Mouse (Mus musculus) midbrain, postnatal 0 days (tissue): Measurements from ENCODE around the gene Psrc1. TPM values are rescaled to one million over a fixed set of nuclear protein-coding genes. Genes with fewer than 3 reads are reported as not detected.

ENCODE experiments used
- ATAC-seq: fragments of 200-750 bp; cut with Nextera tagmentation; 2 replicates; pipeline ENCODE4 v1.8.0; 2017; ENCODE audit warnings: moderate number of reproducible peaks, mild to moderate bottlenecking, moderate TSS enrichment, moderate library complexity; ENCODE audit not compliant: low FRiP score
- DNase-seq: peaks from one replicate; pipeline ENCODE4 v3.0.0-alpha.2; 2015; ENCODE audit warnings: low spot score
- H3K27ac ChIP-seq: fragments of 300-500 bp; sonication (generic); 2 replicates; pipeline ENCODE4 v1.5.1; 2014; ENCODE audit warnings: low read depth, mild to moderate bottlenecking, low read length, mixed read lengths
- H3K27me3 ChIP-seq: fragments of 300-500 bp; sonication (generic); 2 replicates; pipeline ENCODE4 v1.6.1; 2014; ENCODE audit warnings: low read length, control low read depth, mixed read lengths; ENCODE audit not compliant: insufficient read depth
- H3K36me3 ChIP-seq: fragments of 300-500 bp; sonication (generic); 2 replicates; pipeline ENCODE4 v1.6.1; 2014; ENCODE audit warnings: low read length, control low read depth, mixed read lengths; ENCODE audit not compliant: insufficient read depth
- H3K4me1 ChIP-seq: fragments of 300-500 bp; sonication (generic); 2 replicates; pipeline ENCODE4 v1.6.1; 2014; ENCODE audit warnings: mild to moderate bottlenecking, control low read depth, antibody characterized with exemption, low read length, mixed read lengths; ENCODE audit not compliant: insufficient read depth
- H3K4me2 ChIP-seq: fragments of 300-500 bp; sonication (generic); 2 replicates; pipeline ENCODE4 v1.6.1; 2014; ENCODE audit warnings: low read depth, mild to moderate bottlenecking, low read length, mixed read lengths; ENCODE audit not compliant: poor library complexity, severe bottlenecking
- H3K4me3 ChIP-seq: fragments of 300-500 bp; sonication (generic); 2 replicates; pipeline ENCODE4 v1.5.1; 2014; ENCODE audit warnings: low read depth, mild to moderate bottlenecking, low read length, moderate library complexity
- H3K9ac ChIP-seq: fragments of 300-500 bp; sonication (generic); replicated peaks from 2 replicates; pipeline ENCODE4 v1.6.1; 2014; ENCODE audit warnings: mild to moderate bottlenecking, low read length, moderate library complexity, mixed read lengths; ENCODE audit not compliant: poor library complexity, severe bottlenecking
- H3K9me3 ChIP-seq: fragments of 300-500 bp; sonication (generic); 2 replicates; pipeline ENCODE4 v1.6.1; 2016; ENCODE audit warnings: low read length, control low read depth
- CTCF ChIP-seq: IDR thresholded peaks from 2 replicates; pipeline ENCODE4 v1.5.1; 2016; ENCODE audit warnings: antibody characterized with exemption, mild to moderate bottlenecking
- WGBS: fragments of 180-500 bp; shearing (Covaris S2); extraction: QIAGEN DNeasy Blood & Tissue Kit; methylation state at CpG from one replicate; pipeline ENCODE4 v1.1.7; 2014; 5-methylcytosine and 5-hydroxymethylcytosine counted together
- polyA plus RNA-seq: library from polyadenylated mRNA; unstranded; fragments of >200 nt; fragmentation: Nextera tagmentation; extraction: Ambion mirVana; gene quantifications from 2 replicates; pipeline ENCODE4 v1.2.1, GENCODE M21; 2015
- total RNA-seq: library from RNA; depleted of rRNA; stranded (reverse); fragments of >200 nt; gene quantifications from 2 replicates; pipeline ENCODE4 v1.2.3, GENCODE M21; 2014

Psrc1 gene
- total and polyA plus RNA-seq, 2 experiments from 2014 or later, result 3.2 to 5.6 TPM

- Histone ChIP-seq H3K4me2 (no peak overlapping the region), H3K27me3 (no peaks in the 10 kb centered on the region), H3K9ac (no peak overlapping the region), H3K4me3 (no peak overlapping the region), H3K9me3 (no peaks in the 10 kb centered on the region), H3K27ac (no peak overlapping the region), H3K36me3 (no peaks in the 10 kb centered on the region), H3K4me1 (no peaks in the 10 kb centered on the region)
- ATAC-seq, result no peak
- DNase-seq, result no peak
- 77% methylated on average over 6 of the region's 6 CpGs for WGBS
- peak; percentile 63 for TF ChIP-seq CTCF
These were observed 2.9 kb upstream of the Psrc1 start for GRCm38 (mm10) chr3:108380695-108381094.

- DNase-seq (no peak), ATAC-seq (no peak)
- Histone ChIP-seq H3K9ac (no peak overlapping the region), H3K4me1 (no peaks in the 10 kb centered on the region), H3K27ac (no peak overlapping the region), H3K4me3 (no peak overlapping the region), H3K36me3 (no peaks in the 10 kb centered on the region), H3K9me3 (no peaks in the 10 kb centered on the region), H3K4me2 (no peak overlapping the region), H3K27me3 (no peaks in the 10 kb centered on the region)
- TF ChIP-seq CTCF, result no peak
- WGBS, result 79% methylated on average over 14 of the region's 14 CpGs
These were observed 1.4 kb upstream of the Psrc1 start for GRCm38 (mm10) chr3:108381945-108382875.

GRCm38 (mm10) chr3:108384425-108384824 lies 786 bp downstream of the Psrc1 start:
- Histone ChIP-seq H3K27me3 (no peaks in the 10 kb centered on the region), H3K9ac (no peak overlapping the region), H3K36me3 (no peaks in the 10 kb centered on the region), H3K4me3 (no peak overlapping the region), H3K4me2 (peak overlapping the region; percentile 75), H3K9me3 (no peaks in the 10 kb centered on the region), H3K4me1 (no peaks in the 10 kb centered on the region), H3K27ac (no peak overlapping the region)
- WGBS, result 40% methylated on average over 2 of the region's 2 CpGs
- DNase-seq (no peak), ATAC-seq (no peak)
- no peak for TF ChIP-seq CTCF

- Histone ChIP-seq H3K27ac (no peak overlapping the region), H3K4me2 (no peak overlapping the region), H3K9me3 (no peaks in the 10 kb centered on the region), H3K36me3 (no peaks in the 10 kb centered on the region), H3K9ac (no peak overlapping the region), H3K27me3 (no peaks in the 10 kb centered on the region), H3K4me1 (no peaks in the 10 kb centered on the region), H3K4me3 (no peak overlapping the region)
- ATAC-seq, result no peak
- WGBS, result 96% methylated on average over 10 of the region's 10 CpGs
- DNase-seq, result no peak
- no peak for TF ChIP-seq CTCF
These were observed 2.5 kb downstream of the Psrc1 start for GRCm38 (mm10) chr3:108386186-108386585.

GRCm38 (mm10) chr3:108389111-108389545 lies 5.5 kb downstream of the Psrc1 start:
- Histone ChIP-seq H3K27me3 (no peaks in the 10 kb centered on the region), H3K36me3 (peaks cover 13% of the 10 kb centered on the region), H3K27ac (no peak overlapping the region), H3K4me3 (no peak overlapping the region), H3K9me3 (no peaks in the 10 kb centered on the region), H3K4me1 (no peaks in the 10 kb centered on the region), H3K9ac (no peak overlapping the region), H3K4me2 (no peak overlapping the region)
- DNase-seq (peak; percentile 98), ATAC-seq (peak; percentile 81)
- 2% methylated on average over 5 of the region's 5 CpGs for WGBS
- TF ChIP-seq CTCF, result peak; percentile 99

GRCm38 (mm10) chr3:108392299-108392698 lies 8.7 kb downstream of the Psrc1 start:
- WGBS, result 23% methylated on average over 10 of the region's 10 CpGs
- Histone ChIP-seq H3K36me3 (peaks cover 30% of the 10 kb centered on the region), H3K4me2 (no peak overlapping the region), H3K9me3 (no peaks in the 10 kb centered on the region), H3K27ac (no peak overlapping the region), H3K9ac (no peak overlapping the region), H3K27me3 (no peaks in the 10 kb centered on the region), H3K4me1 (no peaks in the 10 kb centered on the region), H3K4me3 (no peak overlapping the region)
- TF ChIP-seq CTCF, result no peak
- ATAC-seq (no peak), DNase-seq (no peak)
